Mouse (Mus musculus): ENCODE data around the gene Cdr2l. TPM values are rescaled to one million over a fixed set of nuclear protein-coding genes. Genes with fewer than 3 reads are reported as not detected.

Gene Cdr2l
- polyA plus RNA-seq, 1 experiment from 2014 or later: 6.3 TPM

GRCm38 (mm10) chr11:115427482-115428331, 46.0 kb downstream of the Cdr2l start:
- peaks cover 11% of the 10 kb centered on the region for H3K4me1 ChIP-seq (replicated peaks)
- H3K36me3 ChIP-seq: peaks cover 57% of the 10 kb centered on the region
- H3K9ac ChIP-seq: 0 out of 2 replicates have a peak overlapping the region, but pooled peaks have one; percentile 23
- peak overlapping the region; percentile 17; the same call in 1 of the 2 replicates for H3K4me2 ChIP-seq
- H3K9me3 ChIP-seq (replicated peaks): no peaks in the 10 kb centered on the region
- no peak overlapping the region for H3K4me3 ChIP-seq
- peak overlapping the region; percentile 58 for H3K27ac ChIP-seq
- 33% methylated on average over 20 of the region's 20 CpGs for WGBS
- no peaks in the 10 kb centered on the region for H3K27me3 ChIP-seq
- ATAC-seq (replicated peaks; ENCODE audit: insufficient number of reproducible peaks, insufficient read depth, low FRiP score, low read depth): peak; percentile 51

GRCm38 (mm10) chr11:115429307-115429706, 47.6 kb downstream of the Cdr2l start:
- no peak overlapping the region for H3K4me2 ChIP-seq
- peaks cover 11% of the 10 kb centered on the region for H3K4me1 ChIP-seq (replicated peaks)
- 78% methylated on average over 7 of the region's 7 CpGs for WGBS
- H3K4me3 ChIP-seq: no peak overlapping the region
- H3K27me3 ChIP-seq: no peaks in the 10 kb centered on the region
- no peak overlapping the region for H3K27ac ChIP-seq
- no peak overlapping the region for H3K9ac ChIP-seq
- H3K36me3 ChIP-seq: peaks cover 56% of the 10 kb centered on the region
- H3K9me3 ChIP-seq (replicated peaks): no peaks in the 10 kb centered on the region
- ATAC-seq (replicated peaks; ENCODE audit: insufficient number of reproducible peaks, insufficient read depth, low FRiP score, low read depth): no peak

- 94% methylated on average over 6 of the region's 6 CpGs for WGBS
- no peaks in the 10 kb centered on the region for H3K9me3 ChIP-seq (replicated peaks)
- ATAC-seq (replicated peaks; ENCODE audit: insufficient number of reproducible peaks, insufficient read depth, low FRiP score, low read depth): no peak
Observed at GRCm38 (mm10) chr11:115430561-115430960, 48.8 kb downstream of the Cdr2l start.

GRCm38 (mm10) chr11:115432814-115433213, 51.1 kb downstream of the Cdr2l start:
- H3K4me1 ChIP-seq (replicated peaks): peaks cover 16% of the 10 kb centered on the region
- no peaks in the 10 kb centered on the region for H3K9me3 ChIP-seq (replicated peaks)
- WGBS: 74% methylated on average over 4 of the region's 4 CpGs
- no peak overlapping the region for H3K4me3 ChIP-seq
- ATAC-seq (replicated peaks; ENCODE audit: insufficient number of reproducible peaks, insufficient read depth, low FRiP score, low read depth): no peak
- no peak overlapping the region for H3K27ac ChIP-seq
- peaks cover 36% of the 10 kb centered on the region for H3K36me3 ChIP-seq
- no peak overlapping the region for H3K4me2 ChIP-seq
- no peaks in the 10 kb centered on the region for H3K27me3 ChIP-seq
- no peak overlapping the region for H3K9ac ChIP-seq

More at GRCm38 (mm10) chr11:115430561-115430960, 48.8 kb downstream of the Cdr2l start:
- Histone ChIP-seq H3K27ac (no peak overlapping the region), H3K27me3 (no peaks in the 10 kb centered on the region), H3K9ac (no peak overlapping the region), H3K4me1 (replicated peaks) (peaks cover 15% of the 10 kb centered on the region), H3K4me3 (no peak overlapping the region), H3K36me3 (peaks cover 48% of the 10 kb centered on the region), H3K4me2 (no peak overlapping the region)

GRCm38 (mm10) chr11:115433342-115433741, 51.6 kb downstream of the Cdr2l start:
- no peaks in the 10 kb centered on the region for H3K9me3 ChIP-seq (replicated peaks)
- no peak for ATAC-seq (replicated peaks; ENCODE audit: insufficient number of reproducible peaks, insufficient read depth, low FRiP score, low read depth)
- H3K36me3 ChIP-seq: peaks cover 36% of the 10 kb centered on the region
- no peak overlapping the region for H3K9ac ChIP-seq
- 78% methylated on average over 6 of the region's 6 CpGs for WGBS
- no peak overlapping the region for H3K4me3 ChIP-seq
- H3K4me2 ChIP-seq: no peak overlapping the region
- H3K27me3 ChIP-seq: no peaks in the 10 kb centered on the region
- no peak overlapping the region for H3K27ac ChIP-seq
- H3K4me1 ChIP-seq (replicated peaks): peaks cover 13% of the 10 kb centered on the region

GRCm38 (mm10) chr11:115435596-115436337, 54.1 kb downstream of the Cdr2l start:
- H3K27ac ChIP-seq: no peak overlapping the region
- H3K4me2 ChIP-seq: peak overlapping the region; percentile 75
- H3K27me3 ChIP-seq: no peaks in the 10 kb centered on the region
- H3K36me3 ChIP-seq: peaks cover 19% of the 10 kb centered on the region
- H3K9me3 ChIP-seq (replicated peaks): no peaks in the 10 kb centered on the region
- ATAC-seq (replicated peaks; ENCODE audit: insufficient number of reproducible peaks, insufficient read depth, low FRiP score, low read depth): 0 out of 2 replicates have a peak, but pooled peaks have one; percentile 47
- peak overlapping the region; percentile 61 for H3K9ac ChIP-seq
- 9% methylated on average over 31 of the region's 31 CpGs for WGBS
- peaks cover 13% of the 10 kb centered on the region for H3K4me1 ChIP-seq (replicated peaks)
- H3K4me3 ChIP-seq: peak overlapping the region; percentile 45

- Histone ChIP-seq H3K9ac (no peak overlapping the region), H3K27me3 (no peaks in the 10 kb centered on the region), H3K27ac (no peak overlapping the region), H3K4me1 (replicated peaks) (peaks cover 13% of the 10 kb centered on the region), H3K4me2 (no peak overlapping the region), H3K36me3 (0 out of 2 replicates have a peak, but pooled peaks cover 3% of the 10 kb centered on the region), H3K4me3 (no peak overlapping the region), H3K9me3 (replicated peaks) (no peaks in the 10 kb centered on the region)
- WGBS: 65% methylated on average over 5 of the region's 5 CpGs
- no peak for ATAC-seq (replicated peaks; ENCODE audit: insufficient number of reproducible peaks, insufficient read depth, low FRiP score, low read depth)
Observed at GRCm38 (mm10) chr11:115437571-115438122, 55.9 kb downstream of the Cdr2l start.

- Histone ChIP-seq H3K9ac (no peak overlapping the region), H3K27me3 (no peaks in the 10 kb centered on the region), H3K4me2 (no peak overlapping the region), H3K4me1 (replicated peaks) (peaks cover 13% of the 10 kb centered on the region), H3K36me3 (no peaks in the 10 kb centered on the region), H3K4me3 (no peak overlapping the region), H3K9me3 (replicated peaks) (no peaks in the 10 kb centered on the region), H3K27ac (no peak overlapping the region)
- 75% methylated on average over 3 of the region's 3 CpGs for WGBS
- no peak for ATAC-seq (replicated peaks; ENCODE audit: insufficient number of reproducible peaks, insufficient read depth, low FRiP score, low read depth)
Observed at GRCm38 (mm10) chr11:115439326-115439725, 57.6 kb downstream of the Cdr2l start.

GRCm38 (mm10) chr11:115439906-115440595, 58.3 kb downstream of the Cdr2l start, which contains the start of gene Trim80:
Gene Trim80 (plus strand): TSS chr11:115440545.
- 91% methylated on average over 9 of the region's 9 CpGs for WGBS
- Histone ChIP-seq H3K4me2 (no peak within 1 kb of the TSS), H3K27me3 (peaks cover 3% of the 10 kb centered on the region; the same call in 1 of the 2 replicates), H3K9ac (no peak within 1 kb of the TSS), H3K36me3 (no peaks in the 10 kb centered on the region), H3K4me1 (replicated peaks) (peaks cover 13% of the 10 kb centered on the region), H3K4me3 (no peak within 1 kb of the TSS), H3K27ac (no peak within 1 kb of the TSS), H3K9me3 (replicated peaks) (no peaks in the 10 kb centered on the region)
- no peak for ATAC-seq (replicated peaks; ENCODE audit: insufficient number of reproducible peaks, insufficient read depth, low FRiP score, low read depth)

- Histone ChIP-seq H3K9ac (no peak overlapping the region), H3K27ac (no peak overlapping the region), H3K4me1 (replicated peaks) (peaks cover 4% of the 10 kb centered on the region), H3K9me3 (replicated peaks) (no peaks in the 10 kb centered on the region), H3K27me3 (peaks cover 3% of the 10 kb centered on the region; the same call in 1 of the 2 replicates), H3K4me2 (no peak overlapping the region), H3K36me3 (no peaks in the 10 kb centered on the region), H3K4me3 (no peak overlapping the region)
- ATAC-seq (replicated peaks; ENCODE audit: insufficient number of reproducible peaks, insufficient read depth, low FRiP score, low read depth): no peak
- 52% methylated on average over 15 of the region's 15 CpGs for whole genome bisulfite sequencing
Observed at GRCm38 (mm10) chr11:115441417-115441816, 59.7 kb downstream of the Cdr2l start.

All from heart, embryonic 15.5 days (tissue).